Mouse (Mus musculus) E14TG2a.4 (cell line): ENCODE measurements at regions not wholly inside any gene's neighbourhood (a gene's known extent, or its start where the extent isn't known, plus 50 kb on each side); places are given as distances from the start of the nearest gene placed in this dataset.

Source experiments
- CTCF ChIP-seq: conservative IDR thresholded peaks from 2 replicates; pipeline ENCODE4 v1.5.1; 2014; ENCODE audit warnings: low read length
- NANOG ChIP-seq: IDR thresholded peaks from 2 replicates; pipeline ENCODE4 v1.6.1; 2014; ENCODE audit warnings: borderline replicate concordance, low read length, mixed read lengths
- POU5F1 ChIP-seq: IDR thresholded peaks from 2 replicates; pipeline ENCODE4 v1.6.1; 2014; ENCODE audit warnings: low read length, borderline replicate concordance

DNA sequence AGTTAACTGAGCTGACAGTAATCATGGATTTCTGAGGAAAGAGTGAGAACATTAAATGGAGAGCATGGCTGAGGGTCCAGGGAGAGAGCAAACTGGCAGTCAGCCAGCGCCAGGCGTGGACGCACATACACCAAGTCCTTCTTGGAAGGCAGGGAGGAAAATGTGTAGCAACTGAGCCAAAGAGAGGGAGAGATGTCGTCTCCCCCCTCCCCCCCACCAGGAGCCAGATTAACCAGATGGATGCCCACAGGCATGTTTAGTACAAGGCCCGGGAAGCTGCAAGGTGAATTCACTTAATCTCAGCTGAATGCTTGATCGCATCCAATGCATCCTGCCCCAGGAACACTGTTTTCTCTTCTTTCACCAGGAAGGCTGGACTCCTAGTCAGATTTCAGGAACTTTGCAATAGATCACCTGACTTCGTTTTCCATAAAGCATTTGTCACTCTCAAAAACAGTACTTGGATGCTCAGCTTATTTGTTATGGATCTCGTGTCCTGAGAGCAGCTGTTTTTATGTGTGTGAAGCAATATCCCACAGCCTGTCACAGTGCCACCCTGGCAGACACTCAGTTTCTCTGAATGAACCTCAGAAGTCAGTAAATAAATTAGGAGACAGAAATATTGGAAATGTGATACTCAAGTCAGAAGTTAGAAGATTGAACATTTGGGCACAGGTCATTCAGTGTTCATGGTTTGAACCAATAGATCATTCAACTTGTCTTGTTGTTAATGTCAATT lies 127.1 kb upstream of the Nampt start:
- TF ChIP-seq CTCF (no peak), POU5F1 (no peak), NANOG (no peak)
